Mouse (Mus musculus) lung, adult 2 months (tissue): ENCODE data around the gene Gpld1. TPM values are rescaled to one million over a fixed set of nuclear protein-coding genes. Genes with fewer than 3 reads are reported as not detected.
A peak's percentile ranks its signal among the peaks of the same experiment; 100 is the strongest.

Source experiments
- DNase-seq: peaks from one replicate; pipeline ENCODE4 v3.0.0; 2022
- H3K4me1 ChIP-seq: fragments of 200-500 bp; 2 replicates; pipeline ENCODE4 v1.6.1; 2011; ENCODE audit warnings: low read length; ENCODE audit not compliant: control insufficient read depth, insufficient read depth
- H3K4me3 ChIP-seq: fragments of 200-500 bp; replicated peaks from 2 replicates; pipeline ENCODE3; 2011; ENCODE audit warnings: low read depth, mild to moderate bottlenecking, control low read depth, low read length; ENCODE audit errors: extremely low read depth
- CTCF ChIP-seq: fragments of 200-500 bp; IDR thresholded peaks from 2 replicates; pipeline ENCODE4 v1.5.1; 2011; ENCODE audit warnings: mild to moderate bottlenecking, low read length, control low read depth; ENCODE audit not compliant: insufficient read depth
- POLR2A ChIP-seq: fragments of 200-500 bp; IDR thresholded peaks from 2 replicates; pipeline ENCODE4 v1.6.1; 2011; ENCODE audit warnings: low read depth, mild to moderate bottlenecking, control low read depth, low read length, borderline replicate concordance; ENCODE audit errors: extremely low read depth
- WGBS: fragments of 180-500 bp; shearing (Covaris S2); methylation state at CpG from one replicate; pipeline ENCODE4 v1.1.7; 2018; 5-methylcytosine and 5-hydroxymethylcytosine counted together
- polyA plus RNA-seq: library from polyadenylated mRNA; depleted of rRNA; stranded (reverse); fragments of >200 nt; gene quantifications from 2 replicates; pipeline ENCODE4 v1.2.3, GENCODE M21; 2012

Gpld1 gene
- polyA plus RNA-seq, 1 experiment, result 9.0 TPM

DNA sequence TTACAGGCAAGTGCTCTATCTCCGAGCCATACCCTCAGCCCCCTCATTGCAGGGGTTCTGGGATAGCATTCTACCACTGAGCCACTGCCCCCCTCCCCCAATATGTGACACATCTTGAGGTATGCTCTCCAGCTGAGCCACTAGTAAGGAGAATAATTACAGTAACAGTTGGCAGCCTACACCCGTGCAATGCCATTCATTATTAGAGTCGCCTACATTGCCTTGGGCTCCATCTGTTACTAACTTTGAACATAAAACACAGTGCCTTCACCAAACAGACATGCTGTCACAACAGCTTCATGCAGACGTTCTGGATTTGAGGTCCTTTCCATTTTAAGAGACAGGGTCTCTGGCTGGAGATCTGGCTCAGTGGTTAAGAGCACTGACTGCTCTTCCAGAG is 33.4 kb downstream of the Gpld1 start:
- TF ChIP-seq CTCF, result no peak
- TF ChIP-seq POLR2A, result no peak
- Histone ChIP-seq H3K4me3 (no peak overlapping the region), H3K4me1 (no peaks in the 10 kb centered on the region)
- 80% methylated on average over 4 of the region's 4 CpGs for WGBS
- DNase-seq, result no peak

DNA sequence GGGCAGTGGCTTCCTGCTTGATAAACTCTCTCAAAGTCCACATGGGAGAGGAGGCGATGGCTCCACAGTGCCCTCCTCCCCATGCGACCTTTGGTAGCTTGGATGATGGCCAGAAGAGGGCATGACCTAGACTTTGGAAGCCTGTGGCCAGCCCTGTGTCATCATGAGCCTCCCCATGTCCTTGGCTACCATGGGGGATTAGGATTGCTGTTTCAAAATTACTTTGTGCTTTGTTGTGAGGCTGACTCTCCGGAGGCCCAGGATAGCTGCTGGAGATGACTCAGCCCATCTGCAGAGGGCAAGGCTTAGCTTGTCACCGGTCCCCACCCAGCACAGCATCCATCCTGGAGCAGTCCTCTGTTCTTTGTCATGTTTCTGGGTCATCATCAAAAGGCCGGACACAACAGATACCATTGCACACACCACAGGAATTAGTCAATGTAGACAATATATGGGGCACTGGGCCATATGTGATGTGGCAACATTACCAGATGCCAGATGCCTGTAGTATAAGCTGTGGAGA is 34.9 kb downstream of the Gpld1 start:
- WGBS, result 71% methylated on average over 5 of the region's 5 CpGs
- no peak for DNase-seq
- Histone ChIP-seq H3K4me3 (no peak overlapping the region), H3K4me1 (no peaks in the 10 kb centered on the region)
- no peak for TF ChIP-seq CTCF
- no peak for TF ChIP-seq POLR2A

GRCm38 (mm10) chr13:24981031-24981430 is 38.1 kb downstream of the Gpld1 start:
- 63% methylated on average over 6 of the region's 6 CpGs for WGBS
- DNase-seq, result no peak
- H3K4me1 ChIP-seq, result no peaks in the 10 kb centered on the region
- no peak for TF ChIP-seq CTCF
- TF ChIP-seq POLR2A, result no peak
- H3K4me3 ChIP-seq, result no peak overlapping the region

DNA sequence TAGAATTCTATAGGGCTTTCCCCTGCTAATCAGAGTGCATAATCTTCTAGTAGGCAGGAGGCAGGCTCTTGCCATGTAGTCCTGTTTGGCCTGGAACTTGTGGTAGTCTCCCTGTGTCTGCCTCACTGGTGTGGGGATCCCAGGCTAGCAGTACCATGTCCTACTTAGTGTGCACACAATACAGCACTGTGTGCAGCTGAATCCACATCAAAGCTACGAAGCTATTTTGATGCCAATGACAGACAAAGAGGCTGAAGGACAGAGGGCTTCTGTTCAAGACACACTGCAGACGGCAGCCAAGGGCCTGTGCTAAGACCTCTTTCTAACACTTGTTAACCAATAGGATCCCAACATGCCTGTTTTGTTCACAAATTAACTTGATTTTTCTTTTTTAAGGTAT is 42.5 kb downstream of the Gpld1 start:
- WGBS, result 73% methylated on average over 2 of the region's 2 CpGs
- TF ChIP-seq CTCF (no peak), POLR2A (no peak)

DNA sequence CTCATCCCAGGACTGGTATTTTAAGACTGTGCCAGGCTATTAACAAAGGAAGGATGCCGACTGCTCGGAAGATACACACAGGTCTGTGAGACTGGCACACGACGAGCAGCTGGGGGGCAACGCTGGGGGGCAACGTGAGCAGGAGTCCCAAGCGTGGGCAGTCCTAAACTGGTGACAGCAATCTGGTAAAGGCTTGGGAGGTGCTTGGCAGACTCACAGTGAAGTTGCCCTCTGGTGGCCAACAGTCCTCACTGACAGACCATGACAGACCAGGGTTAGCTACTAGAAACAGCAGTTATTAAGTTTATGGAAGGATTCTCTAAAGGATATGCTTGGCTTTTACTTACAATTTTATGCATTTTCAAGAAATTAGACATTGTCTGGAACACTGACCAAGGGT is 45.4 kb downstream of the Gpld1 start:
- no peak overlapping the region for H3K4me3 ChIP-seq
- peak; percentile 33 for DNase-seq
- no peaks in the 10 kb centered on the region for H3K4me1 ChIP-seq
- 20% methylated on average over 7 of the region's 7 CpGs for WGBS
- TF ChIP-seq POLR2A (no peak), CTCF (peak; percentile 84)

More for the DNA sequence above, 42.5 kb downstream of the Gpld1 start:
- no peaks in the 10 kb centered on the region for H3K4me1 ChIP-seq
- no peak overlapping the region for H3K4me3 ChIP-seq
- no peak for DNase-seq

- Histone ChIP-seq H3K4me3 (no peak overlapping the region), H3K4me1 (no peaks in the 10 kb centered on the region)
- 77% methylated on average over 6 of the region's 6 CpGs for WGBS
- DNase-seq, result no peak
- TF ChIP-seq POLR2A (no peak), CTCF (no peak)
Observed at GRCm38 (mm10) chr13:24989006-24989405, 46.1 kb downstream of the Gpld1 start.

DNA sequence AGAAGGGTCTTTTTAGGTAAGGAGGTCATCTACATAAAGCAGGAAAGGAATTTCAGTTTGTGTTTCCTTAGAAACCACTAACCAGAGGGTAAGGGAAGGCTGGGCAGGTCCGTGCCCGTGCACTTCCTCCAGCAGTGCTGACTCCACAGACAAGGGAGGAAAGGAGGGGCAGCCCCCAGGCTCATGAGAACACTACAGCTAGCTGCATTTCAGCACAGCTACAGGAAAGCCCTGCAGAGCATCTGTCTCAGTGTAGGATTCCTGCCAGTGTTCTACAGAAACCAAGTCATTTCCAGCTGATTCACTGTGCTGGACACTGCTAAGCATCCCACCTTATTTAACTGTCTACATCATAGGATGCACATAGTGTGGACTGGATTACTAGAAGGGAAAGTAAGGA is 50.2 kb downstream of the Gpld1 start:
- TF ChIP-seq POLR2A (no peak), CTCF (no peak)
- DNase-seq, result no peak
- WGBS, result 23% methylated on average over 2 of the region's 2 CpGs
- H3K4me1 ChIP-seq, result no peaks in the 10 kb centered on the region
- H3K4me3 ChIP-seq, result no peak overlapping the region

DNA sequence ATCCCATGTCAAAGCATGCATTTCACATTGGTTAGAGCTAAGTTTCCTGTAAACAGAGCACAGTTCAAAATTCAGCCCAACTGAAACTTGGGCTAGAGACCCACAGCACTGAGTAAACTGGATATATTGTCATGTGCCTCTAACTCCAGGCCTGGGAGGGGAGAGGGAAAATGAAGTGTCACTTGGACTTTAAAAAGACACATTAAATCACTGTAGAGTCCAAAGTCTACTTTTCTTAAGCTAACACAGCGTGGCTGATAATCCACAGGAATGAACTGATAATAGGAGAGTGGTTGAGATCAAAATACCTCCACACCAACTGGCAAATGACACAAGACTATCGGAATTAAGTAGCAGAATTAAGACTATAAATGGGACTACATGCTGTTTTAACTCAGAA is 56.6 kb downstream of the Gpld1 start:
- H3K4me1 ChIP-seq, result no peaks in the 10 kb centered on the region
- no peak for TF ChIP-seq POLR2A
- no peak for TF ChIP-seq CTCF
- 87% methylated on average over 2 of the region's 2 CpGs for WGBS
- no peak overlapping the region for H3K4me3 ChIP-seq
- DNase-seq, result no peak

DNA sequence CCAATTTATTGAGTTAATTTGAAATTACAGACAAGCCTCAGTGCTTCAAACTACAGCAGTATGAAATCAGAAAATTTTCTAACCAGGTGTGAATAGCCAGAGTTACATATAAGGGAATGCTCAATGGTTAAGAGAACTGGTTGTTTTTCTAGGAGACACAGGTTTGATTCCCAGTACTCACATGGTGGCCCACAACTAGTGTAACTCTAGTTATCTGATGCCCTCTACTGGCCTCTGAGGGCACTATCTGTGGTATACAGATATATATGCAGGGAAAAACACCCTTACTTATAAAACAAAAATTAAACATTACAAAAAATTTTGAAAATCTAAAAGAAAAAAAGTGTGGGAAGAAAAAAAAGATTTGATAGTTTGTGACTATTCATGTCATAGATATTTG is 60.0 kb downstream of the Gpld1 start:
- TF ChIP-seq CTCF, result no peak
- no peak for TF ChIP-seq POLR2A
- DNase-seq, result no peak
- Histone ChIP-seq H3K4me1 (no peaks in the 10 kb centered on the region), H3K4me3 (no peak overlapping the region)

DNA sequence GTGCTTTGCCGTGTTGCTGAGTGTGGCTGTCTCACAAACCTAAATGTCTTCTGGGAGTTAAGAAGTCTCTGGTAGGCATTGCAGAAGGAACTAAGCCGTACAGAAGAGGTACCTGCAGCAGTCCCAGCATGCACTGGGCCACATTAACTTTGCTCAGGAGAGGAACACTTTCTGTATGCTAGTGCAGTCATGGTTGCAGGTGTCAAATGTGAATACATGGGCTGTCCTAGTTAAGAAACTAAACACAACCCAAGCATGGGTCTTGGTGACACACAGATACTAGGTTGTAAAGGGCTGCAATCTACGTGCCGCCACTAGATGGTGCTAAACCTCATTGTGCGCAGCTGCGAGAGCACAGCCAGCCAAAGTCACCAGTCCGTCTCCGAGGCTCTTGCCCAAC is 64.2 kb downstream of the Gpld1 start:
- H3K4me1 ChIP-seq, result no peaks in the 10 kb centered on the region
- peak; percentile 47 for DNase-seq
- no peak overlapping the region for H3K4me3 ChIP-seq
- TF ChIP-seq POLR2A (no peak), CTCF (no peak)
- WGBS, result 58% methylated on average over 8 of the region's 8 CpGs

GRCm38 (mm10) chr13:25018316-25018715 is 75.4 kb downstream of the Gpld1 start:
- TF ChIP-seq POLR2A, result no peak
- no peak for TF ChIP-seq CTCF
- no peak overlapping the region for H3K4me3 ChIP-seq
- H3K4me1 ChIP-seq, result peaks cover 7% of the 10 kb centered on the region
- DNase-seq, result no peak
- 87% methylated on average over 9 of the region's 9 CpGs for WGBS

GRCm38 (mm10) chr13:25019793-25020539 is 77.0 kb downstream of the Gpld1 start, which contains the start of gene Mrs2:
TSS of gene Mrs2 (minus strand) at chr13:25020379.
- Histone ChIP-seq H3K4me1 (peaks cover 7% of the 10 kb centered on the region), H3K4me3 (peak within 1 kb of the TSS; percentile 82)
- under 1% methylated on average over 84 of the region's 84 CpGs for WGBS
- TF ChIP-seq CTCF (no peak), POLR2A (peak; percentile 95; the same call in 1 of the 2 replicates)
- peak; percentile 84 for DNase-seq
